Mouse (Mus musculus) lung, postnatal 4 days (tissue): ENCODE results near the gene Msh6.
"Not testable (repeated sequence)": the region's sequence is repeated elsewhere in the genome, so short reads cannot be mapped to it uniquely, and the experiment has no call there.

ENCODE experiments used
- DNase-seq, 2 experiments: peaks; one replicate each; pipeline ENCODE4 v3.0.0; 2021

Gene Msh6

DNA sequence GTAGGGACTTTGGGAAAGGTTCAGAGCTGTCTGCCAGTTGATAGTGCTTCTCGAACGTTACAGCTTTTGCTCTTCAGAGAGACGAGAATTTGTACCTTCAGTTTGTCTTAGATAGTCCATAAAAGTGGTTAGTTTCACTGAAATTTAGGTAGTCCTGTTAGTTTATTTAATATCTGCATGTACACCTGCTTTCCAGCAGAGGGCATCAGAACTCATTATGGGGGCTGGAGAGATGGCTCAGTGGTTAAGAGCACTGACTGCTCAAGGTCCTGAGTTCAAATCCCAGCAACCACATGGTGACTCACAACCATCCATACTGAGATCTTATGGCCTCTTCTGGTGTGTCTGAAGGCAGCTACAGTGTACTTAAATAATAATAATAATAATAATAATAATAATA lies 7.2 kb downstream of the Msh6 start:
- no peak for DNase-seq

DNA sequence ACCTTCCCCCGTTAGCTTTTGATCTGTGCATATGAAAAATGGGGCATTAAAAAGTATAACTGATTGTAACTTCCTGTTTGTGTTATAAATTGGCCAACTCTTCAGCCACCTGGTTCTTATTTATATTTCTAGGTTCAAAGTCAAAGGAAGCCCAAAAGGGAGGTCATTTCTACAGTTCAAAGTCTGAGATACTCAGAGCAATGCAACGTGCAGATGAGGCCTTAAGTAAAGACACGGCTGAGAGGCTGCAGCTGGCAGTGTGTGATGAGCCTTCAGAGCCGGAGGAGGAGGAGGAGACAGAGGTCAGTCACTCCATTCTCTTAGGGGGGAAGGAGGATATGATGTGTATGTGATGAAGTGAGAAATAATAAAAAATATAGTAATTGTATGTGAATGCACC lies 8.5 kb downstream of the Msh6 start:
- no peak for DNase-seq

DNA sequence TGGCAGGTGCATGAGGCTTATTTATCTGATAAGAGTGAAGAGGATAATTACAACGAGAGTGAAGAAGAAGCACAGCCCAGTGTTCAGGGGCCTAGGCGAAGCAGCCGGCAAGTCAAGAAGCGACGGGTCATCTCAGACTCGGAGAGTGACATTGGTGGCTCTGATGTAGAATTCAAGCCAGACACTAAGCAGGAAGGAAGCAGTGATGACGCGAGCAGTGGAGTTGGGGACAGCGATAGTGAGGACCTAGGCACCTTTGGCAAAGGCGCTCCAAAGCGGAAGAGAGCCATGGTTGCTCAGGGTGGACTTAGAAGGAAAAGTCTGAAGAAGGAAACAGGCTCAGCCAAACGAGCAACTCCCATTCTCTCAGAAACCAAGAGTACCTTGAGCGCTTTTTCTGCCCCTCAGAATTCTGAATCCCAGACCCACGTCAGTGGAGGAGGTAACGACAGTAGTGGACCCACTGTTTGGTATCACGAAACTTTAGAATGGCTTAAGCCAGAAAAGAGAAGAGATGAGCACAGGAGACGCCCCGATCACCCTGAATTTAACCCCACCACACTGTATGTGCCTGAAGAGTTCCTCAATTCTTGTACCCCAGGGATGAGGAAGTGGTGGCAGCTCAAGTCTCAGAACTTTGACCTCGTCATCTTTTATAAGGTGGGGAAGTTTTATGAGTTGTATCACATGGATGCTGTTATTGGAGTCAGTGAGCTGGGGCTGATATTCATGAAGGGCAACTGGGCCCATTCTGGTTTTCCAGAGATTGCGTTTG lies 9.8 kb downstream of the Msh6 start:
- DNase-seq, result no peak

DNA sequence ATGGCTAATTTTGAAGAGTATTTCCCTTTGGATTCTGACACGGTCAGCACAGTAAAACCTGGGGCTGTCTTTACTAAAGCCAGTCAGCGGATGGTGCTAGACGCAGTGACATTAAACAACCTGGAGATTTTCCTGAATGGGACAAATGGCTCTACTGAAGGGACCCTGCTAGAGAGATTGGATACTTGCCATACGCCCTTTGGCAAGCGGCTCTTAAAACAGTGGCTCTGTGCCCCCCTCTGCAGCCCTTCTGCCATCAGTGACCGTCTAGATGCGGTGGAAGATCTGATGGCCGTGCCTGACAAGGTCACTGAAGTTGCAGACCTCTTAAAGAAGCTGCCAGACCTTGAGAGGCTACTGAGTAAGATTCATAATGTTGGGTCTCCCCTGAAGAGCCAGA lies 11.1 kb downstream of the Msh6 start:
- DNase-seq, result no peak

DNA sequence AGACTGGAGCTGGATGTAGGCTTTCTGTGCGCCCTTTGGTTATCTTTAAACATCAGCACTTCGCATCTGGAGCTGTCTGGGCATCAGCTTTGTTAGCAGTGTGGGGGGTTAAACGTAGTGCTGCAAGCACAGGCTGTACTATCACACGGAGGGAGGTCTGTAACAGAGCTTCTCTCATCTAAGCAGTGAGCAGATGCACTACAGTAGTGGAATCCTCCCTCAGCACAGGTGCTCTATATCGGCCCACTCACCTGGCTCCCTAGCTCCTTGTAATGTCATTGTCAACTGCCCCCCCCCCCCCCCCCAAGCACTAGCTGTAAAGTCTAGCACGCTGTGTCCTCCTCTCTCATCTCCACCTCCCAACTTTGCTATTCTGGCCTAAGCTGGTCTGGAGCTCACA lies 12.6 kb downstream of the Msh6 start:
- no peak for DNase-seq

DNA sequence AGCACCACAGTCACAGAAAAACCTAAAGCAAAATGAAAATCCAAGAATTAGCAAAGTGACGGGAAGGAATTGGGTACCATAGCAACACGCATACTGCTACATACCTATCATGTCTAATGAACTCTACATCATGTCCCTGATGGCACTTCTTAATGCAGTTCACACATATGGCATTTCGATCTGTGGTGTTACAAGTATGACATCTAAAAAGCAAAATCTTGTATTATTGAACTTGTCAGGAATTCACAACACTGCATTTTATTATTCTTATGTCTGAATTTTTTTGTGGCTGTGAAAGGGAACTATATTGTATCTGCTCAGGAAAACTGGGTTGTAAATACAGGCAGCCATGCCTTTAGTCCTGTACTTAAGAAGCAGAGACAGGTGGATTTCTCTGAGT lies 17.3 kb downstream of the Msh6 start:
- no peak for DNase-seq

DNA sequence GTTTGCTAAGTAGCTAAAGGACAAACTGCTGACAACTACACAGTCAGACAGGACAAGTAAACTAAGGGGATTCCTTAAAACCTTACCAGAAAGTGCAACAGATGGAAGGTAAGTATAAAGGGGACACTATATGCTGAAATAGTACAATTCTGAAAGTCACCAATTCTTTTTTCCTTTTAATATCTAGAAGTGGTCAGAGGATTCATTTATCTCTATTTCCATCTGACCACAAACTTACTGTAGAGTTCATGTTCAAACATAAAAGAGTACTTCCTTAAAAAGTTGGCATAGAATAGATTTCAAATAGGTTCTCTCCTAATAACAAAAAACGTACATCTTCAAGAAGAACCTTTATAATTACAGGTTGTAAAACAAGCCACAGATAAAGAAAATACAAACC lies 18.5 kb downstream of the Msh6 start:
- no peak for DNase-seq

DNA sequence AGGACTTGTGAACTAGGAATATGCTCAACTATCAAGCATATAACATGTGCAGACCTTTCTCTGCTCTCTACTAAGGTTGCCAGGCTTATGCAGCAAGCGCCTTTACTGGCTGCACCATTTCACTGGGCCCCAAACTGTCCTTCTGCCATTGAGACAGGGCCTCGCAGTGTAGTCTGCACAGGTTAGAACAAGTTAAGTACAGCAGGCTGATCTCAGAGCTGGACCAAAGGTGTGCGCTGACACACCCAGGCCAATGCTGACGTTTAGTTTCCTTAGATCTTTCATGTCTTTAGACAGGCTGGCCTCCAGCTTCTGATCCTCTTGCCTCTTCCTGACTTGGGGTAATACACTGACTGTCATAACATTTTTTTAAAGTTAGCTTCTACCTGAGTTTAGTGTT lies 22.9 kb downstream of the Msh6 start:
- DNase-seq, result no peak

DNA sequence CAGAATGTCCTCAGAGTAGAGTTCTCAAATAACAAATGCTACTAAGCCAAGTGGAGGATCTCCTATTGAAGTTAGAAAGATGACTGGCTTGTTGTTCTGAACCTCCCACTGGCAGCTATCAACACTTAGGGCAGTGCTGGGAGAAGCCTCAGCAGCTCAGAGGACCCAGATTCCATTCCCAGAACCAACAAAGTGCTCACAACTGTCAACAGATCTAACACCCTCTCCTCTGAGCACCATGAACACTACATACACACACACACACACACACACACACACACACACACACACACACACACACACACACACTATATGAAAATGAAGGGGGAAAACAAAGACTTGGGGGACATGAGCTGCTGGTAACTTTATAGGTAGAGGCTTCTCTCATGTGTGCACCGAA lies 30.0 kb downstream of the Msh6 start:
- no peak for DNase-seq

DNA sequence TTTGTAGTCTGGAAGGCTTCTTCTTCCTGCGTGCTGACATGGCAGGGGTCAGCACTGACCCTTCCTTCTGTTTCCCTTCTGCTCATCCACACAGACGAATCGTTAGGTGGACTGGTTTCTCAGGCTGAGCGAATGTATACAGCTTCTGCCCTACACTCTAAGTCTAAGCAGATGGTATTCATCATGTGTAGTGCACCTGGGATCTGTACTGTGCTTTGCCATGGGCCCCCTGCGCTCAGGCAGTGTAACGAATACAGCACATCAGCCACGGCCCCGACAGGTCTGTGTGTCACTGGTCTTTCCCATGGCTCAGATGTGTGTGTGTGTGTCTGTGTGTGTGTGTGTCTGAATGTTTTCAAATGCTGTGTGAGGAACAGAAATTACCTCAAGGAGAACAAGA lies 32.1 kb downstream of the Msh6 start:
- DNase-seq, result no peak

DNA sequence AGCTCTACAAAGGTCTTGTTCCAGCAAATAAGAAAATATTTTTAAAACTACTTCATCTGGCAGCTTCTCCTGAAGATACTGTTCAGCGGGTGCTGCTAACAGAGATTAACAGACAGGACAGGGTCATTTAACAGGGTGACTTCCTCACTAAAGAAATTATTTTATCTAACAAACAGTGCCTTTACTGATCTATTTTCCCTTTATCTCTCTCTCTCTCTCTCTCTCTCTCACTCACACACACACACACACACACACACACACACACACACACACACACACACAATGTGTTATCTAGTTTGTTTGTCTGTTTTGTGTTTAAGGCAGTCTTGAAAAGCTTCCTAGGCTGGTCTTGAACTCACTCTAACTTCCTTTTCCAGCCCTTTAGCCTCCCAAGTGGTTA lies 39.6 kb downstream of the Msh6 start:
- no peak for DNase-seq

DNA sequence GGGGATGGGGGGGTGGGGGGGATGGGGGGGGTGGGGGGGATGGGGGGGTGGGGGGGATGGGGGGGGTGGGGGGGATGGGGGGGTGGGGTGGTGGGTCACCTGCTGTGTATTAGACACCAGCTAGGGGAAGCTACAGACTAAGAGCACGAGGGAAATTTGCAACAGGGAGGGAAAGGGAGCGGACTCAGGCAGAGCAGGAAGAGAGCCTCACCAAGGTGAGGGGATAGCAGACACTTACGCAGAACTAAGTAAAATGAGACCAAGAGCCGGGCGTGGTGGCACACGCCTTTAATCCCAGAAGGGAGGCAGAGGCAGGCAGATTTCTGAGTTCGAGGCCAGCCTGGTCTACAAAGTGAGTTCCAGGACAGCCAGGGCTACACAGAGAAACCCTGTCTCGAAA lies 41.2 kb downstream of the Msh6 start:
- not testable (repeated sequence) for DNase-seq

DNA sequence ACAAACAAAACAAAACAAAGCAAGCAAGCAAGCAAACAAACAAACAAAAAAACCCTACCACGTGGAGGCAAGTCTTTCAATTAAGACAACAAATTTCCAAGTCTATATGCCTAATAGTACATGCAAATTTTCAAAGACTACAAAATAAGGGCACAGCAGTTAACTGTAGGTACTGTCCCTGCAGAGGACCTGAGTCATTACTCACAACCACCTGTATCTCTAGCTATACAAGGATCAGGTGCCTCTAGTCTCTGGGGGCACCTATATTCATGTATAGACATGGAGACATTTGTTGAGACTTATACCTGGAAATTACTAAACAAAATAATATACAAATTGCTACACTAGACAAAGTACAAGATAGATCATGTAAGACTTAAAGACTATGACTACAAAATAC lies 49.1 kb downstream of the Msh6 start:
- DNase-seq, result no peak

DNA sequence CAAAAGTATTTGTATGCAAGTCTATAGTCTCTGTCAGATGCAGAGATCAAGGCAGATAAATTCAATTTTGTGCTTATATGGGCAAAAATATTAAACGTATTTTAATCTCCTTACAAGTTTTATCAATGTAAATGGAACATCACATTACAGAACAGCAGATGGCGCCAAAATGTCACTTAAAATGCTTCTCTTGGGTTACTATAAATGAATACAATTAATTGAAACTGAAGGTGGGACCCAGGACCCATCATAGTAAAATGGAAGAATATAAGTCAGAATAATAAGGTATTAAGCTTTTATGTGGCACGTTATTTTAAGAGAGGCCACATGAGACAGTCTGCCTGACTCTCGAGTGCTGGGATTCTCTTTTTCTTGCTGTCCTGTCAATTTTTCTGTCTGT lies 50.4 kb downstream of the Msh6 start:
- DNase-seq, result peak in 1 of 2 experiments; percentile 43

DNA sequence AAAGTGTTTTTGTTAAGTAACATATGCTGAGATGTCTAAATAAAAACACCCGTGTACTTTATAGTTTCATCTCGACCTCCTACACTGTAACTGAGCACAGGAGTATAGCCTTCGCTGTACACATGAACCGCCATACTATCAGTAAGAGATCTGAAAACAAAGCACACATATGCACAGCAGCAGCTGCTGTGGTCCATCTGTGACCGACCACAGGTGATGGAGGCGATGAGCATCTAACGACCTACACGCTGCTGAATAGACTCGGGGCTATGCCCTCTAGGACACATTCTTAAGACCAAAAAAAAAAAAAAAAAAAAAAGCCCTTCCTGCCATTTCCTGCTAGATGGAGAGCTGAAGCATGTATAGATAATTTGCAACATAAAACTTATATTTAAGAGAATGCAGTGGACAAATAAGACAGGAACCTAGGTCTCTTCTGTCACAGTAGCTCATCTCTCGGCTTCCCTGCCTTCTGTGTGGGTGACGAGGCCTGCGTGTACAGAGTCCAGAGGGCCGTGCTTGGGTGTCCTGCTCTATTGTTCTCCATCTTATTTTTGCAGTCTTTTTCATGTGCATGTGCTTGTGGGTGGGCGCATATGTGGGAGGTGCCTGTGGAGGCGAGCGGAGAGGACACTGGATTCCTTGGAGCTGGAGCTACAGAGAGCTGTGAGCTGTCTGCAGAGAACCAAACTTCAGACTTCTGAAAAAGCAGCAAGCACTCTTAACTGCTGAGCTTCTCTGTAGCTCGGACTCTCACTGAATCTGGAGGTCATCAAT lies 54.5 kb downstream of the Msh6 start:
- DNase-seq, result no peak

DNA sequence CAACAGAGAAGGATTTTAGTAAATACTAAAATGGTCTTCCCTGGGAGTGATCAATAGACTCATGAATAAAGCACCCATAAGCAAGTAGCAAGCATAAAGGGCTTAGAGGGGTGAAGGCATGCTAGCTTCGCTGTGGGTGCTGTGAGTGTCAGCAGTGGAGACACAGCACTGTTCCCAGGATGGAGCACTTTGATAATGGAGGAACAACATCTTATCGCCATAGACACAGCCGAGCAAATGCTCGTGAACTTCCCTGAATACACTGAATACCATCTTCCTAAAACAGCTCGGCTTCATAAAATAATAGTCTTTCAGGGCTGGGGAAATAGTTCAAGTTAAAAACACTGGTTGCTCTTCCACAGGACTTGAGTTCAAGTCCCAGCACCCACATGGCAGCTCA lies 56.9 kb downstream of the Msh6 start:
- no peak for DNase-seq

DNA sequence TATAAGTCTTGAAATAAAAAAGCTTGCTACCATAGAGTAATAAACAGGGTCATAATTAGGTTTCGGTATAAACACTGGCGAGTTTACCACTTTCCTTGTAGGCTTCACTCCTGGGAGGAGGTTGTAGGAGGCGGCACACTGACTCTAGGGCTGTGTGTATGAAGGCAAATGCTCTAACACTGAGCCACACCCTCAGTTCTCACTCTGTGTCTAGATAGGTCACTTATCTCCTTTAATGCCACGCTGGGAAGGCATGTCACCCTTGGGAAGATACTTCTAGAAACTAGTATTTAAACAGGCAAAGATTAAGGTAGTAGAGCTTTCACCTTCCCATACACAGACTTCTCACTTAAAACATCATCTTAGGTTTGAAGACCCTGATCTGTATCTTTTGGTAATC lies 59.6 kb downstream of the Msh6 start:
- no peak for DNase-seq
